Mouse (Mus musculus) bone marrow macrophage, adult 2 months (primary cell): ENCODE data around the gene Donson. TPM values are rescaled to one million over a fixed set of nuclear protein-coding genes. Genes with fewer than 3 reads are reported as not detected.
A peak's percentile ranks its signal among the peaks of the same experiment; 100 is the strongest.

ENCODE experiments used
- H3K27ac ChIP-seq: 2 replicates; pipeline ENCODE4 v1.5.1; 2012; ENCODE audit warnings: low read depth, low read length; ENCODE audit not compliant: insufficient read depth
- H3K4me1 ChIP-seq: 2 replicates; pipeline ENCODE4 v1.6.1; 2012; ENCODE audit warnings: low read length; ENCODE audit not compliant: control insufficient read depth, insufficient read depth
- H3K4me3 ChIP-seq: 2 replicates; pipeline ENCODE4 v1.5.1; 2012; ENCODE audit warnings: mild to moderate bottlenecking, low read length, moderate library complexity; ENCODE audit not compliant: insufficient read depth
- CTCF ChIP-seq: IDR thresholded peaks from 2 replicates; pipeline ENCODE4 v1.5.1; 2012; ENCODE audit warnings: low read depth, mild to moderate bottlenecking, low read length, moderate library complexity
- POLR2A ChIP-seq: IDR thresholded peaks from 2 replicates; pipeline ENCODE4 v1.6.1; 2012; ENCODE audit warnings: mild to moderate bottlenecking, low read depth, low read length, borderline replicate concordance
- polyA plus RNA-seq: library from polyadenylated mRNA; stranded (reverse); fragments of >200 nt; gene quantifications from 2 replicates; pipeline ENCODE4 v1.2.4, GENCODE M21; 2012; ENCODE audit not compliant: missing spikeins, insufficient read depth, insufficient read length

The Donson gene
- polyA plus RNA-seq, 1 experiment = 14.5 TPM

DNA sequence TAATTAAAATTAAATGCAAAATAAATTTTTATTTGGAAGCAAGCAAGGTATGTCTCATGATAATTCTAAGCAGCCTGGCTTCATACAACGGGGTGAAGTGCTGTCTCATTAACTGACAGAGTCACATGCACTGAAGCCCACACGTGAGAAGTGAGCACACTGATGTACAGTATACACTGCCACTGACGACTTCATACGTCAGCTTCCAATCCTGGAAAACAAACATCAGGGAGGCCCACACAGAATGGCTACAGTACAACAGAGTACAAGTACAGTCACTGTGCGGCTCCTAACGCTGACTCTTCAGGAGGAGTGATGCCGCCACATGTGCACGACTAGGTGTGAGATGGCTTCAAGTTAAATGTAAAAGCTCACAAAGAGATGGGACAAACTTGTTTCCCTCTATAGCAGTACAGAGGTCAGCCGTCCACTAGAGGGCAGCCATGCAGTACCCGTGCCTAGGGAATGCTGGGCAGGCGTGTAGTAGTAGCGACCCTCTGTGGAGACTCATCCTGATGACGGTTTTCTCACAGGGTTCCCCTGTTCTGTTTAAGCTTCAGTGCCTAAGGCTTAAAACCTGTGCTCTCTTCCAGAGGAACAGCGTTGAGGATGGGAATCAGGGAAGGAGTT is 6.0 kb upstream of the Donson start:
- TF ChIP-seq CTCF (peak; percentile 93), POLR2A (no peak)
- peaks cover 10% of the 10 kb centered on the region for H3K4me1 ChIP-seq
- no peak overlapping the region for H3K4me3 ChIP-seq
- H3K27ac ChIP-seq = no peak overlapping the region

DNA sequence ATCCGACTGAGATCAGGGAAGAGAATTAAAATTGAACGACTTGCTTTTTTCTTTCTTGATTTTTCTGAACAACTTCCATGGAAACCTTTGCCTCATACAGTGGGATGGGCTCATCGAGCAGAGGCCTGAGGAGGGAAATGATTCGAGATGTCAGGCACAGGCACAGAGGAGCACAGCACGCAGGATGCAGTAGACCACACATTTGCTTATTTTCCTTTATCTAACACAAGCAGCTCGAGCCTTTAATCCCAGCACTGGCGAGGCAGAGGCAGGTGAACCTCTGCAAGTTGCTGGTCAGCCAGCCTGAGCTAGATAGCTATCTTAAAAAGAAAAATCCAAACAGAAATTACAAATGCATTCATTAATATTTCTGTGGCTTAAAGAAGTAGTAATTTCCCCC is 1.2 kb upstream of the Donson start:
- Histone ChIP-seq H3K4me3 (no peak overlapping the region), H3K4me1 (peaks cover 21% of the 10 kb centered on the region), H3K27ac (no peak overlapping the region)
- TF ChIP-seq POLR2A = no peak
- no peak for TF ChIP-seq CTCF

- Histone ChIP-seq H3K27ac (peak overlapping the region; percentile 32; the same call in 1 of the 2 replicates), H3K4me3 (peak overlapping the region; percentile 78), H3K4me1 (peaks cover 21% of the 10 kb centered on the region)
- TF ChIP-seq CTCF (no peak), POLR2A (no peak)
Measured at GRCm38 (mm10) chr16:91688023-91688618, 449 bp downstream of the Donson start.

GRCm38 (mm10) chr16:91686369-91686768 is 2.2 kb downstream of the Donson start:
- TF ChIP-seq CTCF (no peak), POLR2A (no peak)
- H3K4me3 ChIP-seq = no peak overlapping the region
- peaks cover 21% of the 10 kb centered on the region for H3K4me1 ChIP-seq
- H3K27ac ChIP-seq = no peak overlapping the region

GRCm38 (mm10) chr16:91685526-91685925 is 3.0 kb downstream of the Donson start:
- peaks cover 21% of the 10 kb centered on the region for H3K4me1 ChIP-seq
- peak overlapping the region; percentile 28 for H3K27ac ChIP-seq
- no peak for TF ChIP-seq CTCF
- no peak for TF ChIP-seq POLR2A
- no peak overlapping the region for H3K4me3 ChIP-seq

GRCm38 (mm10) chr16:91680656-91681055 is 7.9 kb downstream of the Donson start:
- no peak overlapping the region for H3K27ac ChIP-seq
- TF ChIP-seq CTCF (no peak), POLR2A (no peak)
- peaks cover 3% of the 10 kb centered on the region for H3K4me1 ChIP-seq
- H3K4me3 ChIP-seq = no peak overlapping the region

- no peak overlapping the region for H3K27ac ChIP-seq
- TF ChIP-seq POLR2A (no peak), CTCF (no peak)
- no peak overlapping the region for H3K4me3 ChIP-seq
- no peaks in the 10 kb centered on the region for H3K4me1 ChIP-seq
Measured at GRCm38 (mm10) chr16:91678147-91678911, 10.2 kb downstream of the Donson start.

- Histone ChIP-seq H3K4me1 (no peaks in the 10 kb centered on the region), H3K27ac (no peak overlapping the region), H3K4me3 (no peak overlapping the region)
- no peak for TF ChIP-seq POLR2A
- no peak for TF ChIP-seq CTCF
Measured at GRCm38 (mm10) chr16:91674500-91674899, 14.1 kb downstream of the Donson start.

- Histone ChIP-seq H3K4me3 (no peak overlapping the region), H3K27ac (no peak overlapping the region), H3K4me1 (no peaks in the 10 kb centered on the region)
- TF ChIP-seq POLR2A (no peak), CTCF (no peak)
Measured at GRCm38 (mm10) chr16:91663795-91664194, 24.8 kb downstream of the Donson start.

DNA sequence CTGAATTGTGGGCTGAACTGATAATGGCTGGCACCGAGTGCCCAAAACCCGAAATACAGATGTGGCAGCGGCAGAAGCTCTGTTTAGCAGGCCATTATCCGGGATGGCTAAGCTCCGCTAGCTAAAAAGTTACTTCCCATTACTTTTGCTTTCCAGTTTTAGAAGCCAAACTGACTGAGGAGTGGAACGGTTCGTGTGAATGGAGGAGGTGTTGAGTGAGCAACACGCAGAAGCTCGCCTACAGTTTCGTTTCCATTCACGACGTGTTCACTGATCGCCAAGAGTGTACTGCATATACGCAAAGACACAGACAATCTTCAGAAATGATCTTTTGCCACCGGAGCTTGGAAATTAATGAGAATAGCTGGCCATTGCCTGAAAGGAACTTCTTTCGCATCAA is 26.2 kb downstream of the Donson start:
- TF ChIP-seq CTCF (no peak), POLR2A (no peak)

More for the DNA sequence above, 26.2 kb downstream of the Donson start:
- Histone ChIP-seq H3K4me1 (no peaks in the 10 kb centered on the region), H3K27ac (no peak overlapping the region), H3K4me3 (no peak overlapping the region)
